Mouse (Mus musculus): ENCODE data around the gene Pdia3. TPM values are rescaled to one million over a fixed set of nuclear protein-coding genes. Genes with fewer than 3 reads are reported as not detected.
"Not testable (repeated sequence)": the region's sequence is repeated elsewhere in the genome, so short reads cannot be mapped to it uniquely, and the experiment has no call there.

The Pdia3 gene
- polyA plus RNA-seq (2014; fragmentation: Nextera tagmentation; extraction: Ambion mirVana): 527 and 585 TPM in 2 replicates

DNA sequence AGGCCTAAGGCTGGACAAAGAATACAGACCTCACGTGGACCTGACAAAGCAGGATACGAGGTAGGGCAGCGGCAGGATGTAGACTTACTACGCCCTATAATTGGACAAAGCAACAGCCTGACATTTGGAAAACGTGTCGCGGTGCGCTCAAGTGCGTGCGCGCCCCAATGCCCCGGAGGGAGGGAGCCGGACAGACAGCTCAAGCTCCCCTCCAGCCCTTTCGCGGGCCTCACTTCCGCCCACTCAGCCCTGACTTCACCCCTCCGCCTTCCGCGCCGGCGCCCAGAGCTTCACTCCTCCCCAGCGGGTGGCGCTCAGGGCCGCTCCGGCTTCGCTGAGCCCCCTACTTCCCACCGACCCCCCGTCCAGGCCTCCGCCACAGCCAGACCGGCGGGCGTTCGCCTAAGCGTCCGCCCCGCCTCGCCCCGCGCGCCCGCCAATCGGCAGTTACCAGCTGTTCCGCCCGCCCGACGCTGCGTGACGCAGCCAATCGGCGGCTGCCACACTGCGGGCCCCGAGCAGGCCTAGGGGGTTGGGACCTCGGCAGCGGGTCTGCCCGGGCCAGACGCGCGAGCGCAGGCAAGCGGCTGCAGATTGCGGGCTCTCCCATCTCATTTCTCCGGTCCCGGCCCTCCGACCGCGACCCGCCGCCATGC lies at the start of gene Pdia3, which contains the start of gene Catsper2:
TSS of gene Pdia3 (plus strand) at position 389 of the 656 bp plus-strand sequence.
TSS of gene Catsper2 (minus strand) at position 406 of the 656 bp plus-strand sequence.
- under 1% methylated on average over 51 of the region's 68 CpGs for WGBS
- peak within 1 kb of the TSS; percentile 83 for H3K9ac ChIP-seq (ENCODE audit: low read length)
- H3K27me3 ChIP-seq (ENCODE audit: control insufficient read depth, insufficient read depth, low read length): no peaks in the 10 kb centered on the region
- H3K4me3 ChIP-seq (ENCODE audit: low read depth, low read length): peak within 1 kb of the TSS; percentile 65
- peak; percentile 99 for DNase-seq (ENCODE audit: low spot score)
- no peaks in the 10 kb centered on the region for H3K36me3 ChIP-seq (ENCODE audit: control insufficient read depth, insufficient read depth, low read length)
- peak within 1 kb of the TSS; percentile 70 for H3K4me2 ChIP-seq (ENCODE audit: low read depth)
- peak within 1 kb of the TSS; percentile 84 for H3K27ac ChIP-seq (ENCODE audit: low read depth, low read length)
- ATAC-seq (ENCODE audit: insufficient read depth, low FRiP score, low TSS enrichment): peak; percentile 99
- no peaks in the 10 kb centered on the region for H3K9me3 ChIP-seq (ENCODE audit: control insufficient read depth, low read length)
- peaks cover 21% of the 10 kb centered on the region for H3K4me1 ChIP-seq (ENCODE audit: control insufficient read depth, insufficient read depth, low read length)

DNA sequence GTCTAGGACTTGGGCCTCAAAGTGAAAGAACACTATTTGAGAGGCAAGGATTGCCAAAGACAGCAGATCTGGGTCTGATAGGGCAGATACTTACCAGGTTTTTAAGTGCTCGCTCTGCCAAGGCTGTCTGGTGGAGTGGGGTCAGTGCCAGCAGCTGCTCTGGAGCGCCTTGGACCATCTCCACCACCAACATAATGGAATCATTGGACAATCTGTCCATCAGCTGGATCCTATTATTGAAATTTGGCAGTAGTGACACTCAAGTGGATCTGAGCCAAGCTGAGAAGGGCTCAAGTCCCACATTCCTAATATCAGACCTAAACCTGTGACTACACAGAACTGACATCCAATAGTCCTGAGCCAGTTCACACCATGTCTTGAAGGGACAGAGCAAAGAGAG lies 44.7 kb upstream of the Pdia3 start:
- 83% methylated on average over 2 of the region's 2 CpGs for WGBS
- H3K27me3 ChIP-seq (ENCODE audit: control insufficient read depth, insufficient read depth, low read length): no peaks in the 10 kb centered on the region
- ATAC-seq (ENCODE audit: insufficient read depth, low FRiP score, low TSS enrichment): no peak
- no peak for DNase-seq (ENCODE audit: low spot score)
- no peak overlapping the region for H3K27ac ChIP-seq (ENCODE audit: low read depth, low read length)
- no peaks in the 10 kb centered on the region for H3K9me3 ChIP-seq (ENCODE audit: control insufficient read depth, low read length)
- no peaks in the 10 kb centered on the region for H3K4me1 ChIP-seq (ENCODE audit: control insufficient read depth, insufficient read depth, low read length)
- no peaks in the 10 kb centered on the region for H3K36me3 ChIP-seq (ENCODE audit: control insufficient read depth, insufficient read depth, low read length)
- H3K4me3 ChIP-seq (ENCODE audit: low read depth, low read length): no peak overlapping the region
- no peak overlapping the region for H3K4me2 ChIP-seq (ENCODE audit: low read depth)
- H3K9ac ChIP-seq (ENCODE audit: low read length): no peak overlapping the region

DNA sequence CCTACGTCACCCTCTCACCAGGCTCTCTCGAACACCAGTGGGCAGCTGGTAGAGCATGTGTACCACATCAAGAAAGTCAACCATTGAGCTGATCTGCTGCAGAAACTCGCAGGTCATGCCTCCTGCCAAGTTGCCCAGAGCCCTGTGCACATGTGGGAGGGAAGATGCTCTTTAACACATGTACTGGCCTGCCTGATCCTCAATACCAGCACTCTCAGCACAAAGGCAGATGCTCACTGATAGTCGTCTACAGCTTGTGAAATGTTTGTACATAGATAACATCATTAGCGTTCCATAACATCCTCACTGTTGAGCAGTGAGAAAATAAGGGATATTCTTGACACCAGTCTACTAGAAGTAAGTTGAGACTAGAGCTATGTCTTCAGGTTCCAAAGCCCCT lies 42.7 kb upstream of the Pdia3 start:
- Histone ChIP-seq H3K27me3 (ENCODE audit: control insufficient read depth, insufficient read depth, low read length) (no peaks in the 10 kb centered on the region), H3K9ac (ENCODE audit: low read length) (no peak overlapping the region), H3K27ac (ENCODE audit: low read depth, low read length) (no peak overlapping the region), H3K4me3 (ENCODE audit: low read depth, low read length) (no peak overlapping the region), H3K9me3 (ENCODE audit: control insufficient read depth, low read length) (no peaks in the 10 kb centered on the region), H3K36me3 (ENCODE audit: control insufficient read depth, insufficient read depth, low read length) (no peaks in the 10 kb centered on the region), H3K4me1 (ENCODE audit: control insufficient read depth, insufficient read depth, low read length) (no peaks in the 10 kb centered on the region), H3K4me2 (ENCODE audit: low read depth) (no peak overlapping the region)
- DNase-seq (ENCODE audit: low spot score) (no peak), ATAC-seq (ENCODE audit: insufficient read depth, low FRiP score, low TSS enrichment) (no peak)
- 85% methylated on average over 5 of the region's 5 CpGs for WGBS

DNA sequence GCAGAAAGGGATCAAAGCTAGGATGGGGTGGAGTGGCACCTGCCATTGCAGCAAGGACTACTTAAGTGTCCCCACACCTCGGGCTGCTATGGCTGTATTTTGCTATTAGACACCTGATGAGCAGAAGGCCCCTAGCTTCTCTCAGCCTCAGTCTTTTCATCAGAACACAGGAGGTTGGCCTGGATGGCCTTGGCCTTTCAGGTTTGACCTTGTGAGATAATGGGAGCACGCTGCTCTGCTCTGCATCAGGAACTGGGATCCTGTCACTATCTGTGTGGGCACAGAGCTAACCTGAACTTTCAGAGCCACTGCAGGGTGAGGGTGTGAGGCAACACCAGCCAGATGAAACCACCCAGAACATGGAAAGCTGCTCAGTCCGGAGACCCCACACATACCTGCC lies 41.3 kb upstream of the Pdia3 start:
- H3K27me3 ChIP-seq (ENCODE audit: control insufficient read depth, insufficient read depth, low read length): no peaks in the 10 kb centered on the region
- ATAC-seq (ENCODE audit: insufficient read depth, low FRiP score, low TSS enrichment) (no peak), DNase-seq (ENCODE audit: low spot score) (no peak)
- H3K27ac ChIP-seq (ENCODE audit: low read depth, low read length): no peak overlapping the region
- no peaks in the 10 kb centered on the region for H3K9me3 ChIP-seq (ENCODE audit: control insufficient read depth, low read length)
- no peaks in the 10 kb centered on the region for H3K4me1 ChIP-seq (ENCODE audit: control insufficient read depth, insufficient read depth, low read length)
- no peaks in the 10 kb centered on the region for H3K36me3 ChIP-seq (ENCODE audit: control insufficient read depth, insufficient read depth, low read length)
- no peak overlapping the region for H3K4me3 ChIP-seq (ENCODE audit: low read depth, low read length)
- WGBS: 80% methylated on average over 3 of the region's 3 CpGs
- H3K4me2 ChIP-seq (ENCODE audit: low read depth): no peak overlapping the region
- no peak overlapping the region for H3K9ac ChIP-seq (ENCODE audit: low read length)

DNA sequence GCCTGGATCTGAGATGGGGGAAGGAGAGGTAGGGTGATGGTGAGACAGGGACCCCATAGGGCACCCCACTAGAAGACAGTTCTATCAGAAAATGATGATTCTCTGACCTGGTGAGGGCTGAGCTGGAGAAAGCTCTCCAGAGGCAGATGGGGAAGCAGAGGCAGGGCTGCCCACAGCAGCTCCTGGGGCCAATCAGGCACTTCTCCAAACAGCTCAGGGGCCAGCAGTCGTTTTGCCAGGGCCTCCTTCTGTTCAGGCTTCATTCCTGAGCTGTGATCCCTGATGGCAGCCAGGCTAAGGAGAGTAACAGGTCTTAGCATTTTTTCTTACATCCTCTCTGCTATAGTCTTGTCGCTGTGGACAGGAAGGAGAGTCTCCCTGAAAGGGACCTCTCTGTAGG lies 38.8 kb upstream of the Pdia3 start:
- Histone ChIP-seq H3K36me3 (ENCODE audit: control insufficient read depth, insufficient read depth, low read length) (no peaks in the 10 kb centered on the region), H3K4me1 (ENCODE audit: control insufficient read depth, insufficient read depth, low read length) (no peaks in the 10 kb centered on the region), H3K4me2 (ENCODE audit: low read depth) (no peak overlapping the region), H3K27me3 (ENCODE audit: control insufficient read depth, insufficient read depth, low read length) (no peaks in the 10 kb centered on the region), H3K4me3 (ENCODE audit: low read depth, low read length) (no peak overlapping the region), H3K9me3 (ENCODE audit: control insufficient read depth, low read length) (no peaks in the 10 kb centered on the region), H3K27ac (ENCODE audit: low read depth, low read length) (no peak overlapping the region), H3K9ac (ENCODE audit: low read length) (no peak overlapping the region; the same call in 1 of the 2 replicates)
- 72% methylated on average over 2 of the region's 2 CpGs for WGBS
- no peak for ATAC-seq (ENCODE audit: insufficient read depth, low FRiP score, low TSS enrichment)
- no peak for DNase-seq (ENCODE audit: low spot score)

DNA sequence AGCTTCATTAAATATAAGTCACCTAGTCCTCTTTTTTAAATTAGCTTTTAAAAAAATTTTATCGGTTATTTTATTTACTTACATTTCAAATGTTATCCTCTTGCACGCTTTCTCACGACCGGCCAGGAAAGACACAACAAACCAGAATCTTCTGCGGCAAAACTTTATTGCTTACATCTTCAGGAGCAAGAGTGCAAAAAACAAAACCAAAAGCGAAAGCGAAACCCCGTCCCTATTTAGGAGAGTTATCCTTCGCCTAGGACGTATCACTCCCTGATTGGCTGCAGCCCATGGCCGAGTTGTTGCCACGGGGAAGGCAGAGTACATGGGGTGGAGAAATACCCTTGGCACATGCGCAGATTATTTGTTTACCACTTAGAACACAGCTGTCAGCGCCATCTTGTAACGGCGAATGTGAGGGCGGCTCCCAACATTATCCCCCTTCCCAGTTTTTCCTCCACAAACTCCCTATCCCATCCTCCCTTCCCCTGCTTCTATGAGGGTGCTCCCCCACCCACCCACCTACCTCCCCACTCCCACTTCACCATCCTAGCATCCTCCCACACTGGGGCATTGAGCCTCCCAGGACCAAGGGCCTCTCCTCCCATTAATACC lies 26.5 kb upstream of the Pdia3 start, which contains the start of gene Strc:
TSS of gene Strc (minus strand) at position 208 of the 615 bp plus-strand sequence.
- not testable (repeated sequence) for H3K9ac ChIP-seq (ENCODE audit: low read length); H3K4me2 ChIP-seq (ENCODE audit: low read depth); H3K27me3 ChIP-seq (ENCODE audit: control insufficient read depth, insufficient read depth, low read length); H3K36me3 ChIP-seq (ENCODE audit: control insufficient read depth, insufficient read depth, low read length); H3K27ac ChIP-seq (ENCODE audit: low read depth, low read length); DNase-seq (ENCODE audit: low spot score); ATAC-seq (ENCODE audit: insufficient read depth, low FRiP score, low TSS enrichment); H3K4me1 ChIP-seq (ENCODE audit: control insufficient read depth, insufficient read depth, low read length); H3K9me3 ChIP-seq (ENCODE audit: control insufficient read depth, low read length); H3K4me3 ChIP-seq (ENCODE audit: low read depth, low read length)
- 92% methylated on average over 14 of the region's 17 CpGs for WGBS

DNA sequence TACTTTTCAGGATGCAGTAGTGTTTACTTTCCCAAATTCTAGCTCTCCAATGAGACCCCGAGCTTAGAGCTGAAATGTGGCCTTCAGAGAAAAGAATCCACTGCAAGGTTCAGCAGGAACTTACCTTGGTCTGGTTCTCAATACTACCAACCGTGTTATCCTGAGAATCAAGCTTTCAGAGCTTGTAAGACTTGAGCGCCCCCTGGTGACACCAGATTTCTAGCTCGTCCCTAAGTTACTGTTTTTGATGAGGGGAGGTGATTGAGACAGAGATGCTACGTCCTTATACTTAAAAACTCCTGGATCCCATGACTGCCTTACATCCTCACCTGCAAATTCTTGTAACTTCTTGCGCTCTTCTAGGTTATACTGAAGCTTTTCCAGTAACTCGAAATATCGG lies 17.0 kb upstream of the Pdia3 start:
- DNase-seq (ENCODE audit: low spot score): peak; percentile 87
- Histone ChIP-seq H3K4me1 (ENCODE audit: control insufficient read depth, insufficient read depth, low read length) (no peaks in the 10 kb centered on the region), H3K27me3 (ENCODE audit: control insufficient read depth, insufficient read depth, low read length) (no peaks in the 10 kb centered on the region), H3K9me3 (ENCODE audit: control insufficient read depth, low read length) (no peaks in the 10 kb centered on the region), H3K36me3 (ENCODE audit: control insufficient read depth, insufficient read depth, low read length) (no peaks in the 10 kb centered on the region), H3K4me3 (ENCODE audit: low read depth, low read length) (no peak overlapping the region), H3K9ac (ENCODE audit: low read length) (no peak overlapping the region), H3K27ac (ENCODE audit: low read depth, low read length) (no peak overlapping the region), H3K4me2 (ENCODE audit: low read depth) (no peak overlapping the region)
- WGBS: 17% methylated on average over 8 of the region's 8 CpGs
- ATAC-seq (ENCODE audit: insufficient read depth, low FRiP score, low TSS enrichment): no peak

DNA sequence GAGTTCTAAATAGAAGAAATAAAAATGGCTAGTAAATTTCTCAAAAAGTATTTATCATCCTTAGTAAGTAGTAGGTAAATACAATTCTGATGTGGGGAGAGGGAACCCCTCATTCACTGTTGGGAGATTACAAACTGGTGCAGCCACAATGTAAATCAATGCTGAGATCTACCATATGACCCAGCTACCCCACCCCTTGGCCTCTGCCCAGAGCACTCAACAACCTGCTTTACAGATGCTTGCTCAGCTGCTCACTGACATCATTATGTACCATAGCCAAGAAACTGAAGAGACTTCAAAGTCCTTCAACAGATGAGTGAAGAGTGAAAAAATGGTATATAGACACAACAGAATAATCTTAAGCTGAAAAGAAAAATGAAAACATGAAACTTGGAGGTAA lies 10.3 kb upstream of the Pdia3 start:
- no peak overlapping the region for H3K9ac ChIP-seq (ENCODE audit: low read length)
- no peak for DNase-seq (ENCODE audit: low spot score)
- H3K4me1 ChIP-seq (ENCODE audit: control insufficient read depth, insufficient read depth, low read length): no peaks in the 10 kb centered on the region
- no peak overlapping the region for H3K4me2 ChIP-seq (ENCODE audit: low read depth)
- H3K27ac ChIP-seq (ENCODE audit: low read depth, low read length): no peak overlapping the region
- H3K9me3 ChIP-seq (ENCODE audit: control insufficient read depth, low read length): no peaks in the 10 kb centered on the region
- no peaks in the 10 kb centered on the region for H3K27me3 ChIP-seq (ENCODE audit: control insufficient read depth, insufficient read depth, low read length)
- H3K4me3 ChIP-seq (ENCODE audit: low read depth, low read length): no peak overlapping the region
- ATAC-seq (ENCODE audit: insufficient read depth, low FRiP score, low TSS enrichment): no peak
- no peaks in the 10 kb centered on the region for H3K36me3 ChIP-seq (ENCODE audit: control insufficient read depth, insufficient read depth, low read length)

DNA sequence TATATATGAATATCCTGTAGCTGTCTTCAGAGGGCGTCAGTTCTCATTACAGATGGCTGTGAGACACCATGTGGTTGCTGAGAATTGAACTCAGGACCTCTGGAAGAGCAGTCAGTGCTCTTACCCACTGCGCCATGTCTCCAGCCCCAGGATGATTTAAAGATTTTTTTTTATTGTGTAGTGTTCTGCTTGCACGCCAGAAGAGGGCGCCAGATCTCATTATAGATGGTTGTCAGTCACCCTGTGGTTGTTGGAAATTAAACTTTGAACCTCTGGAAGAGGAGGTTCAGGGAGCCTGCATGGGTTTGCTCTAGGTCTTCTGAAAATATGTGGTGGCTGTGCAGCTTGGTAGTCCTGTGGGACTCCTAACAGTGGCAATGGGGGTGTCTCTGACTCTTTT lies 5.4 kb upstream of the Pdia3 start:
- H3K27ac ChIP-seq (ENCODE audit: low read depth, low read length): no peak overlapping the region
- no peak overlapping the region for H3K4me2 ChIP-seq (ENCODE audit: low read depth)
- H3K27me3 ChIP-seq (ENCODE audit: control insufficient read depth, insufficient read depth, low read length): no peaks in the 10 kb centered on the region
- no peaks in the 10 kb centered on the region for H3K36me3 ChIP-seq (ENCODE audit: control insufficient read depth, insufficient read depth, low read length)
- WGBS: 34% methylated on average over 4 of the region's 4 CpGs
- no peaks in the 10 kb centered on the region for H3K9me3 ChIP-seq (ENCODE audit: control insufficient read depth, low read length)
- ATAC-seq (ENCODE audit: insufficient read depth, low FRiP score, low TSS enrichment) (no peak), DNase-seq (ENCODE audit: low spot score) (no peak)
- no peak overlapping the region for H3K4me3 ChIP-seq (ENCODE audit: low read depth, low read length)
- H3K9ac ChIP-seq (ENCODE audit: low read length): no peak overlapping the region
- H3K4me1 ChIP-seq (ENCODE audit: control insufficient read depth, insufficient read depth, low read length): peaks cover 4% of the 10 kb centered on the region; the same call in 1 of the 2 replicates

Data from neural tube, embryonic 11.5 days (tissue).